24 mouse cellular contexts compared by ENCODE assay signal in the genomic region with DNA sequence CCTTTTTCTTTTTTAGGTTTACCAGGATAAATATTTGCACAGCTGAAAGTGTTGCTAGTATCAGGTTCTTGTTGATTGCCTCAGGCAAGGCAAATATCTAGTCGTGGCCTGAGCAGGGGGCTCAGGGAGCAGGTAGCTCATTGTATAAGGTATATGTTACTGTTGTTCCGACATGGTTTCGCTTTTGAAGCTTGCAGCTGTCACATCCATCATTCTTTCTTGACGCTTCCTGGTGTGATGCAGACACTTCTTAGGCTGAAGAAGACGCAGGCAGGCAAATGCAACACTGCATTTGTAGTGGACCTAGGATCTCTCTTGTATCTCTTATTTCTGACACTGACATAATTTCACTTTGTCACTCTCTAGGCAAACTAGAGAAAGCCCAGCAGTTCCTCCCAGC. TPM values are rescaled to one million over a fixed set of nuclear protein-coding genes. Genes with fewer than 3 reads are reported as not detected.
DNase-seq lines count a peak whose midpoint lies in the region; ATAC-seq and TF ChIP-seq lines count a peak whose summit lies in the region.
"Had no signal": no experiment of that assay in that cellular context is flagged by ENCODE, and none has a peak within 500 bp of the region (broad histone marks: within the 10 kb centered on the region; RNA-seq: fewer than 3 reads in every experiment).

No protein-coding gene starts in this region.

- H3K27ac ChIP-seq in heart, embryonic 13.5 days (replicated peaks), result no peak overlapping the region
- H3K27ac ChIP-seq in lung, embryonic 15.5 days, result no peak overlapping the region
- H3K27ac ChIP-seq: forebrain, embryonic 10.5 days; heart, adult 2 months; hindbrain, embryonic 12.5 days; limb, embryonic 12.5 days; neural tube, embryonic 12.5 days had no signal

- H3K4me3 ChIP-seq in heart, embryonic 13.5 days, result no peak overlapping the region
- H3K4me3 ChIP-seq in lung, embryonic 15.5 days, result no peak overlapping the region; the same call in 1 of the 2 replicates
- no peak overlapping the region for H3K4me3 ChIP-seq in myocyte
- H3K4me3 ChIP-seq: forebrain, embryonic 10.5 days; heart, adult 2 months; hindbrain, embryonic 12.5 days; limb, embryonic 12.5 days; neural tube, embryonic 12.5 days had no signal

- peak overlapping the region; percentile 20 for H3K4me2 ChIP-seq in heart, embryonic 13.5 days
- peak overlapping the region; percentile 30 for H3K4me2 ChIP-seq in lung, embryonic 15.5 days
- peak overlapping the region; percentile 26 for H3K4me2 ChIP-seq in myocyte (ENCODE audit: low read depth)
- H3K4me2 ChIP-seq: hindbrain, embryonic 12.5 days; limb, embryonic 12.5 days; midbrain, embryonic 11.5 days; neural tube, embryonic 12.5 days had no signal

- peaks cover 17% of the 10 kb centered on the region for H3K4me1 ChIP-seq in heart, embryonic 13.5 days
- H3K4me1 ChIP-seq in lung, embryonic 15.5 days, result 0 out of 2 replicates have a peak, but pooled peaks cover 11% of the 10 kb centered on the region
- H3K4me1 ChIP-seq: forebrain, embryonic 10.5 days; hindbrain, embryonic 12.5 days; limb, embryonic 12.5 days; neural tube, embryonic 12.5 days had no signal

- H3K79me2 ChIP-seq in myocyte (ENCODE audit: control insufficient read depth, insufficient read depth), result no peaks in the 10 kb centered on the region

- no peaks in the 10 kb centered on the region for H3K9me3 ChIP-seq in heart, embryonic 13.5 days
- no peaks in the 10 kb centered on the region for H3K9me3 ChIP-seq in lung, embryonic 15.5 days
- H3K9me3 ChIP-seq: forebrain, embryonic 10.5 days; hindbrain, embryonic 12.5 days; limb, embryonic 12.5 days; neural tube, embryonic 12.5 days had no signal

- no peaks in the 10 kb centered on the region for H3K27me3 ChIP-seq in heart, embryonic 13.5 days (replicated peaks)
- no peaks in the 10 kb centered on the region; the same call in 1 of the 2 replicates for H3K27me3 ChIP-seq in lung, embryonic 15.5 days
- no peaks in the 10 kb centered on the region for H3K27me3 ChIP-seq in myocyte (ENCODE audit: control insufficient read depth, insufficient read depth, insufficient read length)
- H3K27me3 ChIP-seq: hindbrain, embryonic 12.5 days; limb, embryonic 12.5 days; neural tube, embryonic 12.5 days had no signal

- WGBS in heart, embryonic 13.5 days, result 53% methylated on average over 5 of the region's 5 CpGs
- 31% methylated on average over 5 of the region's 5 CpGs for WGBS in lung, embryonic 15.5 days

- no peak for TF ChIP-seq POLR2A in myocyte (IDR thresholded peaks at IDR 0.05; ENCODE audit: insufficient read length, low read depth)

- DNase-seq in heart, adult 9 months (ENCODE audit: low spot score in 2 of 2), result no peak
- no peak for DNase-seq in lung, postnatal 14 days
- DNase-seq in frontal cortex, adult 2 months (ENCODE audit: extremely low spot score in 1 of 2, low spot score in 1 of 2), result no peak
- DNase-seq in thymus, adult 18-20 months, result no peak
- DNase-seq: adrenal gland, postnatal 36 days; cerebellum, adult 18-20 months; cerebellum, postnatal 25 days; embryo, embryonic 11 days; forebrain, postnatal 0 days; heart, adult 2 months; heart, postnatal 10 days; kidney, postnatal 4 days; lung, postnatal 4 days; thymus, postnatal 14 days had no signal

- no peaks in the 10 kb centered on the region for H3K36me3 ChIP-seq in heart, embryonic 13.5 days
- H3K36me3 ChIP-seq in lung, embryonic 15.5 days, result no peaks in the 10 kb centered on the region
- no peaks in the 10 kb centered on the region for H3K36me3 ChIP-seq in myocyte (ENCODE audit: control insufficient read depth, insufficient read depth)
- H3K36me3 ChIP-seq: forebrain, embryonic 10.5 days; hindbrain, embryonic 12.5 days; limb, embryonic 12.5 days; neural tube, embryonic 12.5 days had no signal

- no peak overlapping the region for H3ac ChIP-seq in myocyte (ENCODE audit: control insufficient read depth, insufficient read length)

- no peak for ATAC-seq in heart, embryonic 13.5 days (ENCODE audit: extremely low read depth, insufficient number of reproducible peaks, low FRiP score, low TSS enrichment)
- ATAC-seq in lung, embryonic 15.5 days (ENCODE audit: borderline replicate concordance, extremely low read depth, low FRiP score, low TSS enrichment), result no peak
- ATAC-seq in granulocyte monocyte progenitor cell, adult 5-6 weeks (replicated peaks; ENCODE audit: poor library complexity, severe bottlenecking), result peak; percentile 23; the same call in 1 of the 2 replicates
- ATAC-seq: forebrain, postnatal 0 days; inflammation-experienced regulatory T-cells, adult 6 months had no signal

- no peak overlapping the region for H3K9ac ChIP-seq in heart, embryonic 13.5 days
- H3K9ac ChIP-seq in lung, embryonic 15.5 days, result no peak overlapping the region
- H3K9ac ChIP-seq: forebrain, postnatal 0 days; hindbrain, embryonic 12.5 days; limb, embryonic 12.5 days; neural tube, embryonic 12.5 days had no signal

TF ChIP-seq in myocyte, 11 proteins besides CTCF, POLR2A, EP300 and RAD21:
- TF ChIP-seq MYOG (IDR thresholded peaks at IDR 0.05; ENCODE audit: control insufficient read depth in 1 of 3, insufficient read depth in 1 of 3, insufficient read length in 2 of 3, low read depth in 2 of 3) (no peak), MYOD1 (IDR thresholded peaks at IDR 0.05; ENCODE audit: control insufficient read depth in 1 of 3, insufficient read length in 2 of 3, low read depth in 2 of 3) (peak in 2 of 3 experiments; percentile 60 to 64)

RNA-seq across cellular contexts. Expression of a gene that starts 7.4 kb away (rescaled TPM):
- polyA plus RNA-seq in heart, embryonic 13.5 days (2015; fragmentation: Nextera tagmentation; extraction: Ambion mirVana), result 44.7 and 49.7 TPM in 2 replicates
- 2.4 and 2.5 TPM in 2 replicates for polyA plus RNA-seq in lung, embryonic 15.5 days (2015; fragmentation: Nextera tagmentation; extraction: Ambion mirVana)
- not detected in 2 replicates for total RNA-seq in granulocyte monocyte progenitor cell, adult 5-6 weeks (2014; fragmentation: Nextera tagmentation)
- not detected in 2 replicates for total RNA-seq in granulocyte monocyte progenitor cell, adult 5-6 weeks (2017)
- 0.22 TPM for polyA plus RNA-seq in myocyte (2012; fragmentation: generic; extraction: Trizol)
- polyA plus RNA-seq in frontal cortex, adult 2 months (2012; rRNA removed), result 1.3 and 1.7 TPM in 2 replicates

Comparison
In these comparisons a context has a peak if more than half of its experiments do, and no peak if none do; other contexts are left out.
1. RNA of a gene that starts 7.4 kb away (polyA plus RNA-seq): 44.7 to 49.7 TPM in heart, embryonic 13.5 days; 2.4 to 2.5 TPM in lung, embryonic 15.5 days, 1.3 to 1.7 TPM in frontal cortex, adult 2 months and 0.22 TPM in myocyte (single experiment); every median in the first group is over 10 times any median in the second.
2. Peak in every context shown above with its lines, with median percentiles within 50 percentile points of each other: H3K4me2 ChIP-seq.